Mouse (Mus musculus) right cerebral cortex, postnatal 10 days (tissue): Measurements from ENCODE around the gene Hivep3.

Experiments
- DNase-seq, 2 experiments: peaks; one replicate each; pipeline ENCODE4 v3.0.0; 2021; ENCODE audit warnings: low spot score in 2 of 2

Gene Hivep3

DNA sequence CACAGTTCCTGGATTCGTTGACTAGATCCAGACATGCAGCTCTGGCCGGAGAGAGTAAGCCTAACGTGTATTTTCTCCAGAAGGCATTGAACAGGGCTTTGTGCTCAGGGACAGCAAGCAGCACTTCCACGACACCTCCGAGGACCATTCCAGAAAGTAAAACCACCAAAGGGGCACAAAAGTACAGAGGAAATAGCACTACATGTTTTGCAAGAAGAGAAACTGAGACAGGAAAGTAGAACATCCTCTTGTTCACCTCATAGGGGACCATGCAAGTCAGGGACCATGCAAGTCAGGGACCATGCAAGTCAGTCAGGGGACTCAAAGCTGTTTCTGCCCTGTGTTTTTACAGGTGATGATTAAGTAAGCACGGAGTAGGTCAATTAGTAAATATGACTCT is 272.5 kb downstream of the Hivep3 start:
- DNase-seq: no peak

DNA sequence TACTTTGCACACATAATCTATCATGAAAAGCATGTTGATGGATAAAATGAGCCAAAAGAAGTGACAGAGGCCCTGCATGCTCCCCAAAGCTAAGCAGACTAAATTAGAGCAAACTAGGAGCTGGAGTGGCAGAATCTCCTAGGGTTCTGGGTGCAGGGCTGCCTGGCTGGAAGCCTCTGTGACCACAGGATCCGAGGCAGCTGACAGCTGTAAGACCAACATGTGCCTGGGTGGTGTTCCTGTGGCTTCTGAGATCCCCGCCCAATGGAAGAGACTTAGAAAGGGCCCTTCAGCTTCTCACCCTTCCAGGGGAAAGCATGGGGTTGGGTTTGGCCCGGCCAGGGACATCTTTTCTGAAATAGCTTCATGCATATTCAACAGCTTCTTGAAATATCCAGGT is 274.3 kb downstream of the Hivep3 start:
- DNase-seq: no peak

DNA sequence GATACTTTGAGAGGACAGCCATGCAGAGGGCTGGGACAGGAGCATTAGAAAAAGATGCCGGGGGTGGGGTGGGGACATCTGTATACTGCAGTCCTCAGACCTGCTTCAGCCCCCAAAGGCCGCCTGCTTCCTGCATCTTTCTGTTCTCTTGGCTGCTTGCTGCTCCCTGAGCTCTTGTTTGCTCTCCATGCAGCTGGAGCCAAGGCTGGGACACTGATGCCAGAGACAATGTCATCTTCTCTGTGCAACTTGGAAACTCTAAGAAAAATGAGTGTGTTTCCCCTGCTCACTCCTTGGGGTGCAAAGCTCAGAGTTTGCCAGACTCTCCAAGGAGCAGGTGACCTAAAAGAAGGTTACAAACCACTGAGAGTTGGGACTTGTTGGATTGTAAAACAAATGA is 275.6 kb downstream of the Hivep3 start:
- DNase-seq: no peak

DNA sequence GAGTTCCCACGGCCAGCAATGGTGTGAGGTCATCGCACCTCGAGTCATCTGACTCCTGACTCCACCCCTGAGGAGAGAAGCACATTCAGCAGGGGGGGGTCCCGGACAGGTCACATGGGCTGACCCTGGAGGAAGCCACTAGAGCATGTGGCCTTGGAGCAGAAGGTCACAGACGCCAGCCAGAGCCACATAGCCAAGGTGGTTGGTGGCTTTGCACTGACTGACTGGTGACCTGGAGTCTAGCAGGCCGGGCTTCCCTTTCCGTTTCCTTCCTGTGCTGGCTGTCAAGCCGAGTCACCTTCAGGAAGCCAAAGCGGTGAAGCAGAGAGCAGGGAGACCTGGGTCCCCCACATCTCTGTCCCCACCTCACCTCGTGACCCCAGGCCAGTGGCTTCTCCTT is 278.2 kb downstream of the Hivep3 start:
- DNase-seq: no peak

DNA sequence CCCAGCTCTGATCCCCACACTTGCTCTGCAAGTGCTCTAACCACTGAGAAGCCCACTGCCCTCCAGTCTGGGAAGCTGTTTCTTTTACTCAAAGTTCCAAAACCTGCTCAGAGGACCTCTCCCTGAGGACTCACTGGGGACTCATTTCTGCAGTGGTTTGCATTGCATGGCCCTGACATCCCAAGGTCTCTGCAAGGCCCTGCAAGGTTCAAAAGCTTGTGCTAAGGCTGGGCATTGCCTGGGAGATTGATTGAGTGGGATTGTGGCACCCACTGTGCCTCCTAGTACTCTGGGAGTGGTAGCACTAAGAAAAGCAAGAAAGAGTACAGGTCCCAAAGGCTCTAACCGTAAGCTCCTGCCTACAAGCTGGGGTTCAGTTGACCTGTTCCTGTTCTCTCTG is 279.3 kb downstream of the Hivep3 start:
- DNase-seq: no peak

DNA sequence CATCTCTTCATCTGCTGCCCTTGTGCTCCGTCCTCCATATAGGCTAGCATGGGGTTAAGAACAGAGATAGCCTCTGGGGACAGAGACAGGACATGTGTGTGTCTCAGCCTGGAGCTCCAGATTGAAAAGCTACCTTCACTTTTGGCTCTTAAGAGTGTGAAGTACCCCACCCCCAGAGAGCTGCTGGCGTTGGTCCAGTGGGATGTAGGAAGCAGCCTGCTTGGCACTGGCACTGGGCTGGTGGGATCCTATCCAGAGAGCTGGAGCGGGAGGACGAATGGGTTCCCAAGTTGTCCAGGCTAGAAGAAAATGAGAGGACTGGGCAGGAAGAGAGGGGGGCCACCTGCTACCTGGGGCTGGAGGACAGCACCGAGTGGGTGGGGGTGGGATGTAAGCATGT is 284.8 kb downstream of the Hivep3 start:
- peak; percentile 77 to 82 for DNase-seq

DNA sequence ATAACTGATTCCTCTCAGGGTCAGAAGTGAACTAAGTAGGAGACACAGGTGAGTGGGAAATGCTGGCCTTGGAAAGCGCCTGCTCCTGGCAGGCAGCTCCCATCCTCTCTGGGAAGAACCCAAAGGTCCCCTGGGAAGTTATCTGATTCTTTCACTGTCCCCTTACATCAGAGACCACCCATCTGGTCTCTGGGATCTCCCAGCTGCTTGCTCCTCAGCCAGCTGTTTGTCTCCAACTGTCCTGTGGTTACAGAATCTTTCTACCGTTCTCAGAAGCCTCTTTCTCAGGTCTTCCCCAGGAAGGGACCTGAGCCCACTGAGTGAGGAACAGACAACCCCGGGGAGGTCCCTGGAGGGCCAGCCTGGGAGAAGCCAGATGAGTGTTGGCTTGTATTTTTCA is 288.8 kb downstream of the Hivep3 start:
- no peak for DNase-seq

DNA sequence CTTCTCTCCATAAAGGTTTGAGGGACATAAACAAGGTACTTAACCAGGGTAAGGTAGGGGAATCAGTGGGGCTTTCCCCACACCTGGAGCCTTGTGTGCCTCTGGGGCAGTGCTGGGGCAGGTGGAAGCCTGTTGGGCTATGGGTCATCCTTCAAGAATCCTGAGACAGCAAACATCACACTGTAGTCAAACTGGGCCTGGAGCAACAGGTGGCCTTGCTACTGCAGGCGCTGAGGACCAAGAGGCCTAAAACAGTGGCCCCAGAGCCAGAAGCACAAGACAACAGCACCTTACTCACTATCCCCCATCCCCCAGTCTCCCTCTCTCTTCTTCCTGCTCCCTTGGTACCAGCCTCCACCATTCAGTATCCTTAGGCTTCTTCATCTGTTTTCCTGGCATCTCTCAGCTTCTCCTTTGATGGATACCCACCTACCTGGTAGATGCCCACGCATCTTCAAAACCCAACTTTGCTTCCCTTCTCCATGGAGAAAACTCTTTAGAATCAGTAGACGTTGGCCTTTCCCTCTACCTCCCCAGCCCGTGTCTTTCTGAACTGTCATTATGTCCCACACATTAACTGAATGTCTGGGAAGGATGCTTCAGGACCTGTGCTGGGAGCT is 289.7 kb downstream of the Hivep3 start:
- no peak for DNase-seq

DNA sequence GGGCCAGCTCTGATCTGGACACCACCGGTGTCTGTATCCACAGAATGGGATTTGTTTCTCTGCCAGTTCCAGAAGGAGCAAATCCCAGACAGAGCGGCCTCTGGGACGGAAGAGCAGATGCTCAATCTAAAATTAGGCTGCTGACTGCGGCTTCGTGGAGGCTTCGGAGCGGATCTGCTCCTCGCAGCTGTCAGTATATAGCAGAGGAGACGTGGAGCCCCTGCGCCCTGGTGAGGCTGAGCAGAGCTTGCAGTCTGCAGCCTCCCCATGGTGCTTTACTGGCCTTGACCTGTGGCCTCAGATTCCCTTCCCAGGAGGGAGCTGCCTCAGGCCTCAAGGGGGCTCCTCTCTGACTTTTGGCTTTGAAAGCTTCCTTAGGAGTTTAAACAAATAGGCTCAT is 290.5 kb downstream of the Hivep3 start:
- peak; percentile 83 to 91 for DNase-seq

DNA sequence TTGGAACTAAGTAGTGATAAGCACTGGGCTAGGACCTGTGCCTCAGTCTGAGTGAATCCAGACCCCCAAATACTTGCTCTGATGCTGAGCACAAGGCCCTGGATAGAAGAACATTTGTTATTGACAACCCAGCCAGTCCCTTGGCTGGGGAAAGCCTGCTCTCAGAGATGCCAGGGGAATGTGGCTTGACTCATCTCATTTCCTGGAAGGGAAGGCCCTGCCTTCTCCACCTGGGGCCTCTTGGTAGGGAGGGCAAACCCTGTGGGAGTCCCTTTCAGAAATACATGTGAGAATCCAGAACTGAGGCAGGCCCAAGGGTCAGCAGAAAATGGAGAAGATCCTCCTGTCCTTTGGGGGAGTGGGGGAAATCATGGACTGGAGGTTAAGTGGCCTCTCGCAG is 294.1 kb downstream of the Hivep3 start:
- DNase-seq: no peak

DNA sequence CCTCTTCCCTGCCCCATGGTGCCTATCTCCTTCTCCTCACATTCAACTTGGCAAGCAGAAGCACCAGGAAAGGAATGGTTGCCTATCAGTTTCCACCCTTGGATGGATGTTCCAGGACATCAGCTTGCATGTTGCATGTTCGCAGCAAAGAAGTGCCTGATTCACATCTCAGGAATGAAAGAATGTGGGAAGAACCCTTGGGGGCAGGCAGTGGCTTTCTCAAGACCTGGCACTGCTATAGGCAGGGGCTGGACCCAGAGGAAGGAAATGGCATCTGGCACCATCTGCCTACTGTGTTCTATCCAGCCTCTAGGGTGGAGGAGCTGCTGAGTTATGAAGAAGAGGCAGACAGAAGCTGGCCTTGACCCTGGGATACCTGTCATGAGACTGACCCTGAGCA is 296.4 kb downstream of the Hivep3 start:
- DNase-seq: no peak

DNA sequence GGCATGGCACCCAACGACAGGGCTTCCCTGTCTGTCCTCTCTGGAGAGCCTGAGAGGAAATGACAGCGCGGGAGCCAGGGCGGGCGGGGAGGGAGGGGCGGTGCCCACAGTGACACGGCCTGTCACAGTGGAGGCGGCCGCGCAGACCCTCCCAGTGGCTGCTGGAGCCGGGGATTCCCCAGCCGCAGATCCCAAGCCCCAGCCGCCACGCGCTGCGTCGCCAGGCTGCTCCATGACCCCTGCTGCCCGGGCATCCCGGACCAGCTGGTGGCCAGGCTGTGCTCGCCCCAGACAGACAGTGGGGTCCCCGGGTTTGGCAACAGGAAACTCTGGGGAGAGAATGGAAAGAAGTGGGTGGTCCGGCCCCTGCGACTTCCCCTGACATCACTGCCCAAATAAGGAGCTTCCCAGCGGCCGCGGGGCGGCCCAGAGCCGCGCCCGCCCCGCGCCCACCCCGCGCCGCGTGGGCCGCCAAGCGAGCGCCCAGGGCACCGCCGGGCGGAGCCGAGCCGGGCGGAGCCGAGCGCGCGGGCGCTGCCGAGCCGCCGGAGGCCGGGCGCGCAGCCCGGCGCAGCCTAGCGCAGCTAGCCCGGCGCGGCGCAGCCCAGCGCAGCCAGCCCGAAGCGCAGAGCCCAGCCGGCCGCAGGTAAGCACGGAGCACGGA is 298.9 kb downstream of the Hivep3 start:
- peak; percentile 74 to 78 for DNase-seq

DNA sequence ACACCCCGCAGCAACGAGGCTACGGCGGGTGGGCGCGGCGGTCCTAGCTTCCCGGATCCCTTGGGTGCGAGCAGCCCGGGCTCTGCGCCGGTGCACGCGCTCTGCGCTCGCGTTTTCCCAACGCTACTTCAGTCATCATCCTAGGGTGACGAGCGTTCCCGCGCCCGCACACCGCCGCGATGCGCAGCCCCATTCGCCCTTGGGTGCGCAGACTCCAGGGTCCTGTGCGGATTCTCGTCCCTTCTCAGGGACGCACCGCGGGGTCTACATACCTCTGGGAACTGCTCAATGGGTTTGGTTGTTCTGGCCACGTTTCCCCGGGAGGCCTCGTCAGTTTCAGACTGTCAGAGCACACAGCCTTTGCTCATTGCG is 299.4 kb downstream of the Hivep3 start:
- DNase-seq: peak; percentile 71 to 76

DNA sequence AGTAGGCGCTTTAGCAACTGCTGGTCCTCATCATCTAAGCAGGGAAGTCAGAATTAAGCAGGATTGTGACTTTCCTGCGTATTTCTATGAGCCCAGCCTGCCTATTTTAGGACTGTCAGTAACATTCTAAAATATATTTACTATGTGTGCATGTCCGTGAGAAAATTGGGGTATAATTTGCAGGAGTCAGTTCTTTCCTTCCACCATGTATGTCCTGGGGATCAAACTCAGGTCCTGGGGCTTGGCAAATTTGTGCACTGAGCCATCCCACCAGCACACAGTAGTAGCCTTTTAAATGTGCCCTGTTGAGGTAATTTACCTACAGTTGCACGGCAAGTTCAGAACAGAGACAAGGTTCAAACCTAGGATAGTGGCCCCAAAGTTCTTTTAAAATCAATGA is 302.7 kb downstream of the Hivep3 start:
- DNase-seq: no peak

DNA sequence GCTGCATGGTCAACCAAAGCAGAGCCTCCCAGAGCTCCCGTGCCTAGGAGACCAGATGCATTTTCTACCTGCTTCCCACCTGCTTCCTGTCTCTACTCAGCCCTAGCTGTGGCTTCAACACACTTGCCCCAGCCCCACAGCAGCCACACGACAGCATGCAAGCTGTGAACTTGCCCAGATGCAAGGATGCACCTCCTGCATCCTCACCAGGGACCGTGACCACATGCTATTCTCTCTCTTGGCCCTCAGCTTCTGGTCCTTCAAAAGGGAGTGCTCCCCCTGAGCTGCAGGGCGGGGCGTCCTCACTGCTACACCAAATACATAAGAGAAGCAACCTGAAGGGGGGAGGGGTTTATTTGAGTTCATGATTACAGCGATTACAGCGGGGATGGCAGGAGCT is 303.4 kb downstream of the Hivep3 start:
- DNase-seq: no peak

DNA sequence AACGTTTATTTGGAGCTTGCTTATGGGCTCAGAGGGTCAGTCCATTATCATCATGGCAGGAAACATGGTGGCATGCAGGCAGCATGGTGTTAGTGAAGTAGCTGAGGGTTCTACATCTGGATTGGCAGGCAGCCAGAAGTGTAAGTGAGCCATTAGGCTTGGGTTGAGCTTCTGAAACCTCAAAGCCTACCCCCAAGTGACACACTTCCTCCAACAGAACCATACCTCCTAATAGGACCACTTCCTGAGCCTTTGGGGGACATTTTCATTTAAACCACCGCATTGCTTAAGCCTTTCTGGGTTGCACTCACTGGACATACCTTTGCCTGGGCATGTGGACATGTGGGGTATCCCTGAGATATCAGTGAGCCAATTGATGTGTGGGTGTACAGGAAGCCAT is 307.9 kb downstream of the Hivep3 start:
- no peak for DNase-seq

DNA sequence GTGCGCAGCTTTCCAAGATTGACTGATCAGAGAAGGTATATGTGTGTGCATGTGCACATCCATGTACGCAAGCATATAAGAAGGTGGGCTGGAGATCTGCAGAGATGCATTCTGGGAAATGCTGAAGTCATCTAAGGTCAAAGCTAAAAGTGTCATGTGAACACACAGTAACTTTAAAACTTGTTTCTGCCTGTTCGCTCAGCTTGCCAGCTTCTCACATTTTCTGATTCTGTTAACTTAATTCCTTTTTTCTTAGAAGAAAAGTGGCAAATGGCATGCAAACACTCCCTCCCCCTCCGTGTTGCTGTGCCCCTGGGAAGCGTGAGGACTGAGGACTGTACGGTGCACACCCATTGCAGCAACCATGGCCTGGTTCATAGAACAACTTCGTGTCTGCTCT is 308.9 kb downstream of the Hivep3 start:
- no peak for DNase-seq

DNA sequence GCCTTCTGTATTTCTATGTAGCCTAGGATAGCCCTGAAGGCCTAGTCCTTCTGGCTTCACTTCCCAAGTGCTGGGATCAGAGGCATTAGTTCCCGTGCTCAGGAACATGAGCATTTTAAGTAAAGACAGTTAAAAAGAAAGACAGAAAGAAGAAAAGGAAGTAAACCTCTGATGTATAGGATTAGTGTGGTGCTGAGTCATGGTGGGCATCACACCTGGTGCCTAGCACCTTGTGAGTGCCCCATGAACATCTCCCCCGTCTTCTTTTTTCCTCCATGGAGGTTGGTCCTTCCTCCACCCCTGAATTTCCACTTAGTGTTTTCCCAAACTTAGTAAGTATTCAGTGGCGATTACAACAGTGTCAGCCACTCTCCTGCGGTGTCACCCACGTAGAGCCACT is 311.0 kb downstream of the Hivep3 start:
- no peak for DNase-seq

DNA sequence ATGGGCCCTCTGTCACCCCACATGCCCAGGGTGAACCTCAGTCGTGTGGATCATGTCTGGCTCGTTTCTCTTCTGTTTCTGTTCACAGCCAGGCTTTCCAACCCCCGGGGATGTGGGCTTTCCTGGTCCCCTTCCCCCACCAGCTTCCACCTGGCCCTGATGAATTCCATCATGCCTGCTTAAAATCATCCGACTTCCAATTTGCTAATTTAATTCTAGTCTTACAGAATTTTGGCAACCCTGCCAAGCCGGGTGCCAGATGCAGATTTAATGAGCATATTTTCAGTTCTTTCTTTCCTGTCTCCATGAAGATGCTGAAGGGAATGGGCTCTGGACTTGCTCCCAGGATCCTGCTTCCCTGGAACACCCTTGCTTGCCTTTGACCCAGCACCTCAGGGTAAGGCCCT is 311.6 kb downstream of the Hivep3 start:
- peak; percentile 87 to 93 for DNase-seq

DNA sequence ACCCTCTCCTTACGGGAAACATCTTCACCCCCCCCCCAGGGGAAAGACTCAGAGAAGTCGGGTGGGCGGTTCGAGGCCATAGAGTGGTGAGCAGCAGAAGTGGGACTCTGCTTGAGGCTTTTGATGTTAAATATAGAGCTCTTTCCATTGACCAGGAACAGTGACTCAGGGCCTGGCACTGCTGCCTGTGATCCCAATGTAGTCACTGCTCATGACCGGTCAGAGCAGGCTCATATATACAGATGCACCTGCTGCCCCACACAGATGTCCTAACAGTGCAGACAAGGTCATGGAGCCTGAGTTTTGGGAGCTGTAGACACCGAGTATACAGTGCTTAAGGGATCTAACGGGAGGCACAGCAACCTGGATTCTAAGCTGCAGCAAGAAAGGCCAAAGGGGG is 312.3 kb downstream of the Hivep3 start:
- DNase-seq: no peak

DNA sequence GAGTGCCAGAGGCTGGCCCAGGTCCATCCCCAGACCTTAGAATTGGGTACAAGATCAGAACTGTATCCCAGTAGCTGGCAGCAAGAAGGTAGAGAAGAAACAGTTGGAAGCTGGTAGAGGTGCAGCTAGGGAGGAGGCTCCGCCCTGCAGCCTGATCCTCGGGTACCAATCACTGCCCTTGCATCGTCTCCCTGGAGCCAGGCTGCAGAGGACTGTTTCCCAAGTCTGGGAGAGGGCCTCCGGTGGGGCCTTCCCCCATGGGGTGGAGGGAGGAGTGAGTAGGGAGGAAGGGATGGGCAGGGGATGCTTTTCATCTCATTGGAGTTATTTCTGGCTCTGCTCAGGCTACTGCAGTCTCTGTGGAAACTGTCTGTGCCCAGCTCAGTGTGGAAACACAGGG is 313.5 kb downstream of the Hivep3 start:
- DNase-seq: peak; percentile 59 to 68

DNA sequence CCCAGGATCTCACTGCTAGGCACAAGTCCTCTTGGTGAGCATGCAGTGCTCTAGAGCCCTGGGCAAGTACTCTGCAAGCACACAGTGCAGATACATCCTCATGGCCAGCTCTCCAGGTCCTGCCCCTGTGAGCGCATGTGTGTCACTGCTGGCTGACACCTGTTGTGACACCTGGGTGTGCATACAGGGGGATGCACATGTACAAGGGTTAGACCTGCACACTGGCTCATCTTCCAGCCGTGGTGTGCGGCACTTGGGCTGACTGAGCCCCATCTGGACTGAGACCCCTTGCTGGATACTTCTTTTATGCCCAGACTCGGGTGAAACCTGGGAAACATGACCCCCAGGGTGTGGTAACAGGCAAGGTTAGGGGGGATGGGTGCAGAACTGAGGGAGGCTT is 314.7 kb downstream of the Hivep3 start:
- DNase-seq: no peak

DNA sequence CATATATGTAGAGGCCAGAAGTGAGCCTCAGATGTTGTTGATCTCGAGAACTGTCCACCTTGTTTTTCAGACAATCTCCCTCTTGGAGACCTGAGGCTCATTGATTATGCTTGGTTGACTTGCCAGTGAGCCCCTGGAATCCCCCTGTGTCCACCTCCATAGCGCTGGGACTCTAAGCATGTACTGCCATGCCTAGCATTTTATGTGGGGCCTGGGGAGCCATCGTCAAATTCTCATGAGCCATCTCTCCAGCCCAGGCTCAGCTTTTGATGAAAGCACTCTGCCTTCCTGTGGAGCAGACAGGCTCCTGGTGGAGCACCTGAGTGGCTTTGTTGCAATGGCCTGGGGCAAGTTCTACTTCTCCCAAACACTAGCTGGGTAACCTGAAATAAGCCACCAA is 316.3 kb downstream of the Hivep3 start:
- DNase-seq: no peak

DNA sequence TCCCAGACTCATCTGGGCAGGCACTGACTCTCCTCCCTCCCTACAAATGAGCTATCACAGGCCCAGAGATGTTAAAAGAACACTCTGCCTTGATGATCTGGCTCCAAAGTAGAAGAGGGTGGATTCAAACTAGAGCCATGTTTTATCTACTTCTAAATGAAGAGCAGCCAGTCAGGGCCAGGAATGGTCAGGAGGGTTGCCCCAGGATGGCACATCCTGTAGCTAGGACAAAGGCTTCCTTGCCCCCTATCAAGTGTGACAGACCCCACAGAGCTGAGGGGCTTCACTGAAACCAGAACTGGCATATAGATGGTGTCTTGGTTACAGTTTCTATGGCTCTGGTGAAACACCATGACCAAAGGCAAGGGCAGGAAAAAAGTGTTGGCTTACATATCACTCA is 318.9 kb downstream of the Hivep3 start:
- no peak for DNase-seq
